ENCODE assay signal across 7 mouse cellular contexts in the genomic region with DNA sequence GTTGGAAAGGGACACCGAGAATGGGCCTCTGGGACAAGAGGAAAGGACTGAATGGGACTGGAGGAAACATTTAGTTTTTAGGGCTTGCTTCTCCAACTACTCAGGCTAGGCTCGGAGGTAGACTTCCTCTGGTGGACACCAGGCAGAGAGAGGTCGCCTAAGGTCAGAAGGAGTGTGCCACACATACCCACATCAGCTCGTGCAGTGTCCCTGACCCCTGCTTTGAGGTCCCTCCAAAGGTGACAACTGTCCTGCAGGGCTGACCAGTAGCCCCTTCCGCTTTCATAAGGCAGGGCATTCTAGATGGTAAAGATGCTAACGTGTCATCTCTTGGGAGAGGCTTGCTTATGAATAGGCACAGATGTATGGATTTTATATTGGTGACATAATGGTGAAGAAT. TPM values are rescaled to one million over a fixed set of nuclear protein-coding genes. Genes with fewer than 3 reads are reported as not detected.
DNase-seq lines count a peak whose midpoint lies in the region; ATAC-seq lines count a peak whose summit lies in the region.

No protein-coding gene starts in this region.

- no peak overlapping the region for H3K4me3 ChIP-seq in lung, embryonic 15.5 days
- H3K4me3 ChIP-seq in liver, embryonic 12.5 days: peak overlapping the region; percentile 58; the same call in 1 of the 2 replicates
- no peak overlapping the region; the same call in 1 of the 2 replicates for H3K4me3 ChIP-seq in stomach, embryonic 16.5 days (replicated peaks; ENCODE audit: low read length)

- H3K9me3 ChIP-seq in lung, embryonic 15.5 days: no peaks in the 10 kb centered on the region
- no peaks in the 10 kb centered on the region for H3K9me3 ChIP-seq in liver, embryonic 12.5 days (replicated peaks)
- no peaks in the 10 kb centered on the region for H3K9me3 ChIP-seq in stomach, embryonic 16.5 days (replicated peaks; ENCODE audit: control insufficient read depth, low read length)

- no peaks in the 10 kb centered on the region for H3K27me3 ChIP-seq in lung, embryonic 15.5 days
- H3K27me3 ChIP-seq in liver, embryonic 12.5 days (replicated peaks): peaks cover 3% of the 10 kb centered on the region; the same call in 1 of the 2 replicates
- H3K27me3 ChIP-seq in stomach, embryonic 16.5 days (ENCODE audit: control insufficient read depth, insufficient read depth, low read length): no peaks in the 10 kb centered on the region

- no peak for ATAC-seq in lung, embryonic 15.5 days (ENCODE audit: borderline replicate concordance, extremely low read depth, low FRiP score, low TSS enrichment)
- ATAC-seq in granulocyte monocyte progenitor cell, adult 5-6 weeks (replicated peaks; ENCODE audit: poor library complexity, severe bottlenecking): peak; percentile 7; the same call in 1 of the 2 replicates
- no peak for ATAC-seq in liver, embryonic 12.5 days
- ATAC-seq in stomach, embryonic 16.5 days (ENCODE audit: insufficient read depth, low FRiP score): no peak

- peak overlapping the region; percentile 92; the same call in 1 of the 2 replicates for H3K4me2 ChIP-seq in lung, embryonic 15.5 days
- peak overlapping the region; percentile 93 for H3K4me2 ChIP-seq in liver, embryonic 12.5 days
- peak overlapping the region; percentile 96; the same call in 1 of the 2 replicates for H3K4me2 ChIP-seq in stomach, embryonic 16.5 days (ENCODE audit: low read depth, low read length)

- WGBS in lung, embryonic 15.5 days: 56% methylated on average over 6 of the region's 6 CpGs
- WGBS in liver, embryonic 12.5 days (ENCODE audit: insufficient replicate concordance): 43% methylated on average over 6 of the region's 6 CpGs
- 59% methylated on average over 6 of the region's 6 CpGs for WGBS in stomach, embryonic 16.5 days

- peaks cover 11% of the 10 kb centered on the region for H3K36me3 ChIP-seq in lung, embryonic 15.5 days
- peaks cover 15% of the 10 kb centered on the region for H3K36me3 ChIP-seq in liver, embryonic 12.5 days
- H3K36me3 ChIP-seq in stomach, embryonic 16.5 days (ENCODE audit: control insufficient read depth, insufficient read depth, low read length): peaks cover 5% of the 10 kb centered on the region

- no peak overlapping the region for H3K9ac ChIP-seq in lung, embryonic 15.5 days
- H3K9ac ChIP-seq in liver, embryonic 12.5 days: peak overlapping the region; percentile 27; the same call in 1 of the 2 replicates
- H3K9ac ChIP-seq in stomach, embryonic 16.5 days (ENCODE audit: low read length): peak overlapping the region; percentile 12; the same call in 1 of the 2 replicates

- no peak overlapping the region for H3K27ac ChIP-seq in lung, embryonic 15.5 days
- H3K27ac ChIP-seq in liver, embryonic 12.5 days: peak overlapping the region; percentile 73
- no peak overlapping the region; the same call in 1 of the 2 replicates for H3K27ac ChIP-seq in stomach, embryonic 16.5 days (ENCODE audit: low read length)

- no peak for DNase-seq in lung, postnatal 4 days
- no peak for DNase-seq in Muller cell, postnatal 12 days (ENCODE audit: inconsistent ontology term)
- DNase-seq in left cerebral cortex, postnatal 10 days (ENCODE audit: extremely low spot score in 1 of 2, low spot score in 2 of 2): no peak

- H3K4me1 ChIP-seq in lung, embryonic 15.5 days: peaks cover 17% of the 10 kb centered on the region
- H3K4me1 ChIP-seq in liver, embryonic 12.5 days: peaks cover 27% of the 10 kb centered on the region
- peaks cover 21% of the 10 kb centered on the region for H3K4me1 ChIP-seq in stomach, embryonic 16.5 days (ENCODE audit: control insufficient read depth, insufficient read depth, low read length)

- intact Hi-C loops in left cerebral cortex, postnatal 10 days (cut with DNase I): no loop called here

RNA-seq across cellular contexts. Expression of gene Tex22, which starts 1.2 kb away (rescaled TPM):
- polyA plus RNA-seq in lung, embryonic 15.5 days (2015; fragmentation: Nextera tagmentation; extraction: Ambion mirVana): not detected in 2 replicates
- not detected in 2 replicates for total RNA-seq in granulocyte monocyte progenitor cell, adult 5-6 weeks (2014; fragmentation: Nextera tagmentation)
- not detected in 2 replicates for total RNA-seq in granulocyte monocyte progenitor cell, adult 5-6 weeks (2017)
- polyA plus RNA-seq in liver, embryonic 12.5 days (2016; fragmentation: Nextera tagmentation; extraction: Ambion mirVana): not detected in 2 replicates
- not detected in 2 replicates for polyA plus RNA-seq in stomach, embryonic 16.5 days (2015; fragmentation: Nextera tagmentation; extraction: Ambion mirVana)
- total RNA-seq in left cerebral cortex, postnatal 10 days (2021): under 1 TPM; 0.41 to 0.73 TPM

RNA-seq across cellular contexts. Expression of gene Mta1, which starts 22.6 kb away (rescaled TPM):
- 13.5 and 14.7 TPM in 2 replicates for polyA plus RNA-seq in lung, embryonic 15.5 days (2015; fragmentation: Nextera tagmentation; extraction: Ambion mirVana)
- 73.6 and 85.1 TPM in 2 replicates for total RNA-seq in granulocyte monocyte progenitor cell, adult 5-6 weeks (2014; fragmentation: Nextera tagmentation)
- total RNA-seq in granulocyte monocyte progenitor cell, adult 5-6 weeks (2017): 21.0 and 27.6 TPM in 2 replicates
- polyA plus RNA-seq in liver, embryonic 12.5 days (2016; fragmentation: Nextera tagmentation; extraction: Ambion mirVana): 7.2 and 7.7 TPM in 2 replicates
- 8.9 and 10.8 TPM in 2 replicates for polyA plus RNA-seq in stomach, embryonic 16.5 days (2015; fragmentation: Nextera tagmentation; extraction: Ambion mirVana)
- 10 to 100 TPM; 87.1 to 89.1 TPM for total RNA-seq in left cerebral cortex, postnatal 10 days (2021)
